Mouse (Mus musculus): ENCODE results near the gene Aox3. TPM values are rescaled to one million over a fixed set of nuclear protein-coding genes. Genes with fewer than 3 reads are reported as not detected.
A peak's percentile ranks its signal among the peaks of the same experiment; 100 is the strongest.

Gene Aox3
- polyA plus RNA-seq, 1 experiment from 2014 or later, result 0.48 TPM

DNA sequence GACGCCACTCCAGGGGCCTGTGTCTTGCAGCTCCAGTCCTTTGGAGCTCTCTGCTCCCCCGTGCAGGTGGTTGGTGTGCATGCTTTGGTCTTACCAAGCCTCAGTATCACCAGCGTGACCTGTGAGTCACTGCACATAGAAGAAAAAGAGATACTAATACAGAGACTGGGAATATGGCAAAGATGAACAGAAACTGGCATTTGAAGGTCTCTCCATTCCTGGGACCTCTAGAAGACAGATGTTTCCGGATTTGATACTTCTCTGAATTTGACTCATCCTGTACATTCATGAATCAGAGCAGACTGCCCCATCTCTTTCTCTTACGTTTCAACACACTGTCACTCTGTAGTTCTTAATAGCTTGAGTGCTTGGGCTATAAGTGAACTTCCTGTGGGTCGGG lies 57.0 kb downstream of the Aox3 start:
- Histone ChIP-seq H3K9ac (replicated peaks; ENCODE audit: low read length) (no peak overlapping the region), H3K4me2 (ENCODE audit: low read depth, low read length) (no peak overlapping the region), H3K4me1 (ENCODE audit: control insufficient read depth, insufficient read depth, low read length) (no peaks in the 10 kb centered on the region; the same call in 1 of the 2 replicates), H3K9me3 (replicated peaks; ENCODE audit: control insufficient read depth, low read length) (no peaks in the 10 kb centered on the region), H3K27me3 (ENCODE audit: control insufficient read depth, insufficient read depth, low read length) (no peaks in the 10 kb centered on the region), H3K36me3 (replicated peaks; ENCODE audit: control insufficient read depth, insufficient read depth, low read depth, low read length) (no peaks in the 10 kb centered on the region), H3K4me3 (ENCODE audit: low read depth, low read length) (no peak overlapping the region), H3K27ac (replicated peaks; ENCODE audit: low read depth, low read length) (no peak overlapping the region)
- no peak for ATAC-seq (replicated peaks; ENCODE audit: insufficient number of reproducible peaks, low FRiP score, low TSS enrichment, low read depth)
- WGBS, result 68% methylated on average over 6 of the region's 6 CpGs
- no peak for DNase-seq (ENCODE audit: low spot score)

DNA sequence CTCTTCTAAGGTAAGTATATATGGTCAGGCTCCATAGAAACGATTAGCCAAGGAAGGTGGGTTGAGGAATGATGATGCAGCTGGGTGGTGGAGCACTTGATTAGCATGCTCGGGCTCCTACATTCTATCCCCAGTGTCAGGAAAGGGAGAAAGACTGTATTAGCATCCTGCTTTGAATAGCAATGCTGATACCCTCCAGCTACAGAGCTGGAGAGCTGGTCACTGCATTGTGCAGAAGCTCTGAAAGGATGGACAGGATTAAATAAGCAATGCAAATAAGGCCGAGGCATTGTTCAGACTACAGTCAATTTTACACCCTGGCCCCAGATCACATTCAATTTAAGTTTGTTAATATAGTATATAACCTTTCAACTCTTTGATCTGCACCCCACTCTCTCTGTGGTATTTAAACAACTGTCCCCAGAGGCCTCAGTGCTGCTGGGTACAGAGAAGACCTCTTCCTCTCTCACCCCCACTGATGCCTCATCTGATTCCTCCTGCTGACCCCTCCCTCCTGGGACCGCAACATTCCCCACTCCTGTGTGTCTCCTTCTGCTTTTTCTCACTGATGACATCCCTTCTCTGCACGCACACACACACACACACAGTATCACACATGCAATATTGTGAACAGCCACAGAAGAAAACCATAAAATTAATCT lies 75.7 kb downstream of the Aox3 start:
- Histone ChIP-seq H3K27ac (replicated peaks; ENCODE audit: low read depth, low read length) (no peak overlapping the region), H3K4me2 (ENCODE audit: low read depth, low read length) (no peak overlapping the region), H3K9me3 (replicated peaks; ENCODE audit: control insufficient read depth, low read length) (no peaks in the 10 kb centered on the region), H3K36me3 (replicated peaks; ENCODE audit: control insufficient read depth, insufficient read depth, low read depth, low read length) (no peaks in the 10 kb centered on the region), H3K27me3 (ENCODE audit: control insufficient read depth, insufficient read depth, low read length) (no peaks in the 10 kb centered on the region), H3K4me1 (ENCODE audit: control insufficient read depth, insufficient read depth, low read length) (no peaks in the 10 kb centered on the region), H3K9ac (replicated peaks; ENCODE audit: low read length) (no peak overlapping the region), H3K4me3 (ENCODE audit: low read depth, low read length) (no peak overlapping the region)
- DNase-seq (ENCODE audit: low spot score) (no peak), ATAC-seq (replicated peaks; ENCODE audit: insufficient number of reproducible peaks, low FRiP score, low TSS enrichment, low read depth) (no peak)
- 68% methylated on average over 5 of the region's 5 CpGs for WGBS

DNA sequence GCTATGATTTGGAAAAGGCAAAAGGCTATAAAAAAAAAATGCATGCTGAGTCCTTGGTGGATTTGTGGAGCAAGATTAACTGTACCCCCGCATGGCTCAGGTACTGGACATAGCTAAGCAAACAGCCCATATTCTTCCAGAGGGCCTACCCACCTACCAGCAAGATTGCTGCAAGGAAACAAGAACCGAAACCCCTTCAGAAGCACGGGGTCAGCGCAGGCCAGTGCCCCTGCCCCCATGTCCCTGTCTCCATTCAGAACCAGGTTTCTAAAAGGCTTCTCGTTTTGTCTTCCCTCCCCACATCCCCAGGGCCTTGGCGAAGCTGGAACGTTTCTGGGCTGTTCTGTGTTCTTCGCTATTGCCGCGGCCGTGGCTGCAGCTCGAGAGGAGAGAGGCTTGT lies 81.4 kb downstream of the Aox3 start:
- WGBS, result 83% methylated on average over 12 of the region's 12 CpGs
- Histone ChIP-seq H3K27ac (replicated peaks; ENCODE audit: low read depth, low read length) (no peak overlapping the region), H3K4me3 (ENCODE audit: low read depth, low read length) (no peak overlapping the region), H3K9me3 (replicated peaks; ENCODE audit: control insufficient read depth, low read length) (no peaks in the 10 kb centered on the region), H3K4me1 (ENCODE audit: control insufficient read depth, insufficient read depth, low read length) (no peaks in the 10 kb centered on the region), H3K36me3 (replicated peaks; ENCODE audit: control insufficient read depth, insufficient read depth, low read depth, low read length) (no peaks in the 10 kb centered on the region), H3K9ac (replicated peaks; ENCODE audit: low read length) (no peak overlapping the region), H3K4me2 (ENCODE audit: low read depth, low read length) (no peak overlapping the region), H3K27me3 (ENCODE audit: control insufficient read depth, insufficient read depth, low read length) (no peaks in the 10 kb centered on the region)
- no peak for ATAC-seq (replicated peaks; ENCODE audit: insufficient number of reproducible peaks, low FRiP score, low TSS enrichment, low read depth)
- no peak for DNase-seq (ENCODE audit: low spot score)

DNA sequence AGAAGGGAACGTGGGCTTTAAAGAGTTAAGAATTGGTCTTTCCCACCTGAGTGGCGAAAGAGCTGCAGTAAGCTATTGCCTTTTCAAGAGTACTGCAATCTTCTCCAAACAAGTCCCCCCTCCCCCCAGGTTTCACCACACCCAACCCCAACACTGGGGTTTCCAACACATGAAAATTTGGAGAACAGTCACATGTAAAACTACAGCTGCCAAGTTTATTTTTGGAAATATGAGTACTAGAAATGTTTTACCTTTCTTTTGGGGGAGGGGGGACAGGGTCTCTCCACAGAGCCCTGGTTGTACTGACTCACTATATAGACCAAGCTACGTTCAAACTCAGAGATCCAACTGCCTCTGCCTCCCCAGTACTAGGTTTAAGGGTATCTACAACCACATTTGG lies 82.1 kb downstream of the Aox3 start:
- H3K36me3 ChIP-seq (replicated peaks; ENCODE audit: control insufficient read depth, insufficient read depth, low read depth, low read length), result no peaks in the 10 kb centered on the region
- H3K27me3 ChIP-seq (ENCODE audit: control insufficient read depth, insufficient read depth, low read length), result no peaks in the 10 kb centered on the region
- DNase-seq (ENCODE audit: low spot score) (no peak), ATAC-seq (replicated peaks; ENCODE audit: insufficient number of reproducible peaks, low FRiP score, low TSS enrichment, low read depth) (no peak)
- no peak overlapping the region for H3K27ac ChIP-seq (replicated peaks; ENCODE audit: low read depth, low read length)
- no peak overlapping the region for H3K4me2 ChIP-seq (ENCODE audit: low read depth, low read length)
- no peaks in the 10 kb centered on the region for H3K4me1 ChIP-seq (ENCODE audit: control insufficient read depth, insufficient read depth, low read length)
- no peak overlapping the region for H3K9ac ChIP-seq (replicated peaks; ENCODE audit: low read length)
- 73% methylated on average over 3 of the region's 3 CpGs for WGBS
- no peak overlapping the region for H3K4me3 ChIP-seq (ENCODE audit: low read depth, low read length)
- no peaks in the 10 kb centered on the region for H3K9me3 ChIP-seq (replicated peaks; ENCODE audit: control insufficient read depth, low read length)

DNA sequence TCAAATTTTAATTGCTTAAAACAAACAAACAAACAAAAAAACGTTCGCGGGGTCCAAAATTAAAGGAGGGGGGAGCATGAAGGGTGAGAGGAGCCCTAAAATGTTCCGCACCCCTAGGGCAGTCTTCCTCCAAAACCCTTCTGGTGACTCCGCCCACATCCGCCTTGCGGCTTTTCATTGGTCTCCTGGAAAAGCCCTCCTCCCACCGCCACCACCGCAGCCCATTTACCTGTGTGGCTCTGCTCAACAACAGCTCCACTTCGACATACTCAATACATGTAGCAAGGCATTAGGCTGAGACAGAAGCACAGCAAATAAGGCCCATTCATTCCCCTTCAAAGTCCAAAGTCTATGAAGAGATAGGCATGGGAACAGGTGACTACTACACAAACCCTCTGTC lies 82.6 kb downstream of the Aox3 start:
- no peaks in the 10 kb centered on the region for H3K27me3 ChIP-seq (ENCODE audit: control insufficient read depth, insufficient read depth, low read length)
- no peaks in the 10 kb centered on the region for H3K9me3 ChIP-seq (replicated peaks; ENCODE audit: control insufficient read depth, low read length)
- H3K4me1 ChIP-seq (ENCODE audit: control insufficient read depth, insufficient read depth, low read length), result no peaks in the 10 kb centered on the region
- 18% methylated on average over 10 of the region's 10 CpGs for WGBS
- no peak overlapping the region for H3K4me2 ChIP-seq (ENCODE audit: low read depth, low read length)
- no peak overlapping the region for H3K27ac ChIP-seq (replicated peaks; ENCODE audit: low read depth, low read length)
- no peak overlapping the region for H3K4me3 ChIP-seq (ENCODE audit: low read depth, low read length)
- no peak overlapping the region for H3K9ac ChIP-seq (replicated peaks; ENCODE audit: low read length)
- DNase-seq (ENCODE audit: low spot score) (peak; percentile 14), ATAC-seq (replicated peaks; ENCODE audit: insufficient number of reproducible peaks, low FRiP score, low TSS enrichment, low read depth) (no peak)
- no peaks in the 10 kb centered on the region for H3K36me3 ChIP-seq (replicated peaks; ENCODE audit: control insufficient read depth, insufficient read depth, low read depth, low read length)

DNA sequence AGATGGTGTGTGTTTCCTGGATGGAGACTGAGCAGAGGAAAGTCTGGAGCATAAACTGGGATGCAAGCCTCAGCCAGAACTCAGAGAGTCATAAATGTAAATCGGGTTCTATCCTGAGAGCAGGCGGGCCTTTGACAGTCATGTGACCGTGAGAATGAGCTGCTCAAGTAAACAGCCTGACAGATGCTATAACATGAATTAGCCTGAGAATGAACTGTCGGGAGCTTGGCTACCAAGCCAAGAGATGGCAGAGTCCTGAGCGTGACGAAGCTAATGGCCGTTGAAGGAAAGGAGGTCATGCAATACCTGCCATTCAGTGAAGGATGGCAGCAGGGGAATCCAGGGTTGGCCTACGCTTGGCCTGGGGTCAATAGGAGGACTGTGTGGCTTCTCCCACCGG lies 84.1 kb downstream of the Aox3 start:
- DNase-seq (ENCODE audit: low spot score), result no peak
- Histone ChIP-seq H3K9me3 (replicated peaks; ENCODE audit: control insufficient read depth, low read length) (no peaks in the 10 kb centered on the region), H3K4me1 (ENCODE audit: control insufficient read depth, insufficient read depth, low read length) (no peaks in the 10 kb centered on the region), H3K27ac (replicated peaks; ENCODE audit: low read depth, low read length) (no peak overlapping the region), H3K4me2 (ENCODE audit: low read depth, low read length) (no peak overlapping the region), H3K9ac (replicated peaks; ENCODE audit: low read length) (no peak overlapping the region), H3K4me3 (ENCODE audit: low read depth, low read length) (no peak overlapping the region), H3K27me3 (ENCODE audit: control insufficient read depth, insufficient read depth, low read length) (no peaks in the 10 kb centered on the region), H3K36me3 (replicated peaks; ENCODE audit: control insufficient read depth, insufficient read depth, low read depth, low read length) (no peaks in the 10 kb centered on the region)
- no peak for ATAC-seq (replicated peaks; ENCODE audit: insufficient number of reproducible peaks, low FRiP score, low TSS enrichment, low read depth)
- WGBS, result 77% methylated on average over 9 of the region's 9 CpGs

DNA sequence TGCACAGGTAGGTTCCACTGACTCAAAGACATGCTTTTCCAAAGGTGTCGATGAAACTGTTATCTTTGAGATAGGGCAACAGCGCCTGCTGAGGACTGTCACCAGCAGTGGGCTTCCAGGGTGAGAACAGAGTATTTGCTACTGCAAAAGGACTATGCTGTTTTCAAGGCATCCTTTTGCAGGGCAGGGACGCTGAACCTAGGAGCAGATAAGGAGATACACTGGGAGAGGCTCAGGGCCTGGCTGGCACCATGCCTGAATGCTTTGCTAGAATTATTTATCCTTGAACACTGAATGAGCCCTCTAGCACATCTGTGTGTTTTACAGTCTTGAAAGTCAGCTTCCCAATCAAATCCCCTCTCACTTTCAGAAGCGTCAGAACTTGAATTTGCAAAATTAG lies 85.5 kb downstream of the Aox3 start:
- Histone ChIP-seq H3K4me1 (ENCODE audit: control insufficient read depth, insufficient read depth, low read length) (no peaks in the 10 kb centered on the region), H3K36me3 (replicated peaks; ENCODE audit: control insufficient read depth, insufficient read depth, low read depth, low read length) (no peaks in the 10 kb centered on the region), H3K9me3 (replicated peaks; ENCODE audit: control insufficient read depth, low read length) (no peaks in the 10 kb centered on the region), H3K4me2 (ENCODE audit: low read depth, low read length) (no peak overlapping the region), H3K4me3 (ENCODE audit: low read depth, low read length) (no peak overlapping the region), H3K9ac (replicated peaks; ENCODE audit: low read length) (no peak overlapping the region), H3K27ac (replicated peaks; ENCODE audit: low read depth, low read length) (no peak overlapping the region), H3K27me3 (ENCODE audit: control insufficient read depth, insufficient read depth, low read length) (no peaks in the 10 kb centered on the region)
- no peak for DNase-seq (ENCODE audit: low spot score)
- 80% methylated on average over 4 of the region's 4 CpGs for WGBS
- ATAC-seq (replicated peaks; ENCODE audit: insufficient number of reproducible peaks, low FRiP score, low TSS enrichment, low read depth), result no peak

DNA sequence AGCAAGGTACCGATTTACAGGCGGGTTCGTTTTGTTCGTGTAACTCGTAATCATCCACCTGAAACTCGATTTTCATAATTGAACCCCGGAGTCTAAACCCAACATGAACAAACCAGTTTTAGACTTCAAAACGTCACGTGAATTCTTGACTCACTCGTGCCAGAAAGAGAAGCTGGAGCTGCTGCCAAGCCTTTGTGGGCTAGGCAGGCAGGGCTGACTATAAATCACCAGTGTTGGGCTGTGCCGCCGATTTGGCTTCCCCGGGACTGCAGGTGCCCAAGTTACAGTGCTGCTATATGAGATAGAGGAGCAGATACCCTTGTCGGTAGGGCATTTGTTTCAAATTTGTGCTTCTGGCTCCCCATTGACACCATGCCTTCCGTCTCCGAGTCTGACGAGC lies 97.3 kb downstream of the Aox3 start, which contains the start of gene Aox4:
Gene Aox4, plus strand, starts transcription at position 195 of the 400 bp plus-strand sequence.
- Histone ChIP-seq H3K9me3 (replicated peaks; ENCODE audit: control insufficient read depth, low read length) (no peaks in the 10 kb centered on the region), H3K4me1 (ENCODE audit: control insufficient read depth, insufficient read depth, low read length) (no peaks in the 10 kb centered on the region), H3K4me2 (ENCODE audit: low read depth, low read length) (no peak within 1 kb of the TSS), H3K36me3 (replicated peaks; ENCODE audit: control insufficient read depth, insufficient read depth, low read depth, low read length) (no peaks in the 10 kb centered on the region), H3K27me3 (ENCODE audit: control insufficient read depth, insufficient read depth, low read length) (no peaks in the 10 kb centered on the region), H3K27ac (replicated peaks; ENCODE audit: low read depth, low read length) (no peak within 1 kb of the TSS), H3K4me3 (ENCODE audit: low read depth, low read length) (no peak within 1 kb of the TSS), H3K9ac (replicated peaks; ENCODE audit: low read length) (no peak within 1 kb of the TSS)
- 86% methylated on average over 17 of the region's 17 CpGs for WGBS
- DNase-seq (ENCODE audit: low spot score) (no peak), ATAC-seq (replicated peaks; ENCODE audit: insufficient number of reproducible peaks, low FRiP score, low TSS enrichment, low read depth) (no peak)

All from embryonic facial prominence, embryonic 11.5 days (tissue).